Mouse (Mus musculus) kidney, postnatal 36 days (tissue): ENCODE results near the gene Plekhg2.
A peak's percentile ranks its signal among the peaks of the same experiment; 100 is the strongest.

Source experiments
- DNase-seq, 2 experiments: peaks; one replicate each; pipeline ENCODE4 v3.0.0; 2021 to 2022; ENCODE audit warnings: mixed read lengths in 2 of 2

Gene Plekhg2

DNA sequence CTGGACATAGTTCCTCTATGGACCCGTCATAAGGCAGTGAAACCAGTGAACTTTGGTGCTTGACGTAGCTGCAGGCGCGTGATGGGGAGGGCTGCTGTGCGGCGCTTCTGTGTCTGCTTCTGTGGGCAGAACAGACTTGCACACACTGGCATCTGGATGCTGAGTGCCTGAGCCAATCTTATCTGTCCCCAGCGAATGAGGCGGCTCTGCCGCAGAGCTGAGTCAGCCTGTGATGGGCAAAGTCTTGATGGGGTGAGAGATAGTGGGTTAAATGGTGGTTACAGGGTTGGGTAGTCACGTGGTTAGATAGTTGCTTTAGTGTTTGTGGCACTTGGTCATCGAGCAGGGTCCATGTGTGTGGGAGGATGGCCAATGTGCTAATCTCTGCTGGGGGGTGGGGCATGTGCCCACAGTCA, 10.6 kb upstream of the Plekhg2 start:
- peak; percentile 77 to 85 for DNase-seq

DNA sequence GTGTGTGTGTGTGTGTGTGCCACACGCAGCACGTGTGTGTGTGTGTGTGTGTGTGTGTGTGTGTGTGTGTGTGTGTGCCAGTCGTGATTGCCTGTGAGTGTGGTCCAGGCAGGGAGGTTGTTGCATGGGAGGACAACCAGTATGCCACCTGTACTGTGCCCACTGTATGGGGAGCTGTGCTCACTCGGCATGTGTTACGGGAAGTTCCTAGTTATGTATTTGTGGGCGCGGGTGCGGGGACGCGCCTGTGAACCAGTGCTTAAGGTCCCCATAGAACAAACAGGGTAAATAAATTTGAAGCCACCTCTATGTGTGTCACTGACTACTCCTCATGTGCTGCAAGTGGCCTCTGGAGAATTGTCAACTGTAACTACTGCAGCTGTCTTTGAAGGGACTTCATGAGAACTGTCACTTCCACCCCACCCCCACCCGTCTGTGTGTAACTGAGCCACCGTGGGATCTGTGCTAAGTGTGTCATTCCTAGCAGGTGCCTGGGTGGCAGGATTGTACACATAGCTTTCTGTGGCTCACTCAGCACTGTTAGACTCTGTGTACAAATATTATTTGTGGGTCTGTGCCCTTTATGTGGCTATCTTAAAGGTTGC, 10.1 kb upstream of the Plekhg2 start:
- no peak for DNase-seq

DNA sequence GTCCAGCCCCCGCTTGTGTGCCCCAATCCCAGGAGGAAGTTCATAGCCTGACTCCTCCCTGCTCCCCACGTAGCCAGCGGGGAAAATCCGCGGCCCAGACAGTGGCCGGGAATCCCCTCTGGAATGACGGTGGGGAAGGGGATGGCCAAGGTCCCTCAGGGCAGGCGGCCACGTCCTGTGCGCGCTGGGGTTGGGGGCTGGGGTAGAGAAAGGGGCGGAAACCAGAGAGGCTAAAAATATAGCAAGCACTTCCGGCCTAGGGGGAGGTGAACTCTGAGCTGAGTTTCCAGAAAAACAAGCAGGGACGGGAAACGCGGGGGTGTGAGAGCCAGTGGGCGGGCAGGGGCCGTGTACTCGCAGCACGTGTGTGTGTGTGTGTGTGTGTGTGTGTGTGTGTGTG, 9.5 kb upstream of the Plekhg2 start:
- DNase-seq: peak; percentile 91 to 95

DNA sequence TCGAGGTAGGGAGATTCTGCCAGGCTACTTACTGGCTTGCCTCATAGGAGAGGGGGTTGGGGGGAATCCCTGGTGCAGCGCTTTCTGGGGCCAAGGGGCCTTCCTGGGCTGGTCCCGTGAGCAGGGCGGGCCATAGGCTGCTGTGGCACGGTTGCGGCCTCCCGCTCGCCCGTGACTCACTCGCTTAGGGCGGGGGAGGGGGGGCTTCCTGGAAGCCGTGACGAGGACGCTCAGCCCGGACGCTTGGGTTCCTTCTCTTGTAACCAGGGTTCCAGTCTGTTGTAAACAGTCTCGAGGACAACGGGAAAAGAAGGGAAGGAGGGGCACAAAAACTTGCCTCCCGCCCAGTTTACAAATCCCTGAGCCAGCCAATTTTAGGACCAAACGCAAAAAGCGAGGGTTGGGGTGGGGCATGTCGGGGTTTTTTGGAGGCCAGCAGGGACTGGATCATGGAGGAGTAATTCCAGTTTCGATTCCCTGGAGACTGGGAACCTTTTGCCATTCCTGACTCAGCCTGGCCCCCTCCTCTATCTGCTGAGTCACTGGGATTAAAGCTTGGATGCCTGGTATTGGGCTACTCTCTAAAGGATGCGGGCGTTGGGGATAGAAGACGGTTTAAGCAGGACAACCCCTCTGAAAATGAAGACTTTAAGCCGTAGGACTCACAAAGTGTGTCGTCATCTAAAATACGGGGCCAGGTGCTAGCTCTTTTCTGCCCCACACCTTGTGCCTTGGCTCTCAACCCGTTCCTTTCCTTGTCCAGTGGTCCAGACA, 8.8 kb upstream of the Plekhg2 start:
- peak; percentile 84 to 86 for DNase-seq

DNA sequence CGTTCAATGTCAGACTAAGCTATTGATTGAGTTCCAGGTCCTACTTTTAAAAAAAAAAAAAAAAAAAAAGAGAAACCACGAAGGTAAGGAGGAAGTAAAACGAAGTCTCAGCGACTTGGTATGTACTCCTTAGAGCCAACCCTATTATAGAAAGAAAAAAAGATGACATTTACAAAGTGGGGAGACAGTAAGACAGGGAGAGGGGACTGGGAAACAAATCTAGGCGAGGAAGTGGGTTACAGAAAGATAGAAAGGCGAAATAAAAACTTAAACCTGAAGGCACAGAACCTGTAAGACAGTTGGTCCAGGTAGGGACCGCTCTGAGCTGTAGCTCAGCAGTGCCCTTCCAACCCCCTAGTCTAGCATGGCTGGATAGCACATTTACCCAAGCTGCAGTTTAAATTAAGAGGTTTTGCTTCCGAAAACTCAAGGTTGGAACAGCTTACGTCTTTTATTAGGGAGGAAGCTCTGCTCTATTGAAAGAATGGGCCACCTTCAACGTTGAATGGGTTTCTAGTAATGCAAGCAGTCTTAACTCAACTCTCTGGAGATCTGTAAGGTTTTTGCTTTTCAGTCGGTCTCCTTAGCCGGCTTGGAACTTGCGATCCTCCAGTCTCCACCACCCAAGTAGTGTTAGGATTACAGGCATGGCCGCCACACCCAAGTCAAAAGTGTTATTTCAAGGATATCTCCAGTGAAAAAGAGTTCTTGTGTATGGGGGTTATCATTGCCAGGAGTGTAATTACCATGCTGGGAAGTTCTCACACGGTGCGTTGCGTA, 8.0 kb upstream of the Plekhg2 start, which contains the start of gene Zfp36:
Gene Zfp36, minus strand, starts transcription at position 17 of the 780 bp plus-strand sequence.
- no peak for DNase-seq

DNA sequence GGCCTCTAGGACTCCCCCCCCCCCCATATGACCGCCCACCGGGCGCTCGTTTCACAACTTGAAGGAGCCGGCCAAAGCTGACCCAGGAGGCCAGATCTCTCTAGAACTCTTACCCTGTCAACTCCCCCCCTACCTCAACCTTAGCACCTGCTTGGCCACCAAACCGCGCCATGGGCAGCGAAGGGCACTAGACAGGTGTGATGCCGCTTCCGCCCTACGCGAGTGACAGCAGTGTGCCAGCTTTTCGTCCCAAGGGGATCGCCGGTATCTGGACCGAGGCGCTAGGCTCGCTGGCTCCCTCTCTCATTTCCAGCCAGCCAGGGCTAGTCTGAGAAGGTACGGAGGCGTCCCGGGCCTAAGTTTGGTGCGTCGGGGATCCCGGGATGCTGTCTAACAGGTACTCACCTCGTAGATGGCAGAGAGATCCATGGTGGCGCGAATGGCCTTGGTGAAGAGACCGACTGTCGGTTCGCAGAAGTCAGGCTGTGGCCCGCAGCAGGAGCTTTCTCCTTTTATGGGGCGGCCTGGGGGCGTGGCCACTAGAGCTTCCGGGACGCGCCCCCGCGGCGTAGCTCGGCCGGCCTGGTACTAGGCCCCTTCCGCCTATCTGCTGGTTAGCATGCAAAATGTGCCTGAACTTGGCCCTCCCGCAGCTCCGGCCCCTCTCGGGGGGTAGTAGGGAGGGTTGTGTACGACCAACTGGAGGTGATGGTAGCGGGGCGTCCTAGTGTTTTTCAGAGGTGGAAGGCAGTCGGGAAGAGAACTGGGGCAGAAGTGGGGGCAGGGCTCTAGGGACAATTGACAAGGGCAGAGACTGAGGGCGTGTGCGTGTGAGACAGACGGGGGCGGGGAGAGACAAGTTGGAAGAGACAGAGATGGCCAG, 6.6 kb upstream of the Plekhg2 start:
- DNase-seq: peak; percentile 97 to 99

DNA sequence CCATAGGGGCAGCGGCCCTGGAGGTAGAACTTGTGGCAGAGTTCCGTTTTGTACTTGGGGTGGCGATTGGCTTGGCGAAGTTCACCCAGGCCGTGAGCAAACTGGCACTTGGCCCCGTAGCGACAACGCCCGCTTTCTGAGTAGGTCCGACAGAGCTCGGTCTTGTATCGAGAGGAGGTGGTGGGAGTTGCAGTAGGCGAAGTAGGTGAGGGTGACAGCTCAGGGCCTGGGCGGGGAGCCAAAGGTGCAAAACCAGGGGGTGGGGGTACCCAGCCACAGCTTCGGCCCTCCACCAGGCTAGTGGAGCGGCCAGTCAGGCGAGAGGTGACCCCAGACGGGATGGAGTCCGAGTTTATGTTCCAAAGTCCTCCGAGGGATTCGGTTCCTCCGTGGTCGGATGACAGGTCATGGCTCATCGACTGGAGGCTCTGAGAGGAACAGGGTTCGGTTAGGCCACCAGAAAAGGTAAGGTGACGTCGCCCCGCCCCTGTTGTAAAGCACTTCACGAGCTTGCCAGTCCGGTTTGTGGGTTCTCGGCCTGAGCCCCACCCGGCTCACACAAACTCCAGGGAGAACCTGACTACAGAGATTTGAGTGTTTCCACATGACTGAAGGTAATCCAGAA, 5.8 kb upstream of the Plekhg2 start:
- DNase-seq: peak; percentile 88 to 90

DNA sequence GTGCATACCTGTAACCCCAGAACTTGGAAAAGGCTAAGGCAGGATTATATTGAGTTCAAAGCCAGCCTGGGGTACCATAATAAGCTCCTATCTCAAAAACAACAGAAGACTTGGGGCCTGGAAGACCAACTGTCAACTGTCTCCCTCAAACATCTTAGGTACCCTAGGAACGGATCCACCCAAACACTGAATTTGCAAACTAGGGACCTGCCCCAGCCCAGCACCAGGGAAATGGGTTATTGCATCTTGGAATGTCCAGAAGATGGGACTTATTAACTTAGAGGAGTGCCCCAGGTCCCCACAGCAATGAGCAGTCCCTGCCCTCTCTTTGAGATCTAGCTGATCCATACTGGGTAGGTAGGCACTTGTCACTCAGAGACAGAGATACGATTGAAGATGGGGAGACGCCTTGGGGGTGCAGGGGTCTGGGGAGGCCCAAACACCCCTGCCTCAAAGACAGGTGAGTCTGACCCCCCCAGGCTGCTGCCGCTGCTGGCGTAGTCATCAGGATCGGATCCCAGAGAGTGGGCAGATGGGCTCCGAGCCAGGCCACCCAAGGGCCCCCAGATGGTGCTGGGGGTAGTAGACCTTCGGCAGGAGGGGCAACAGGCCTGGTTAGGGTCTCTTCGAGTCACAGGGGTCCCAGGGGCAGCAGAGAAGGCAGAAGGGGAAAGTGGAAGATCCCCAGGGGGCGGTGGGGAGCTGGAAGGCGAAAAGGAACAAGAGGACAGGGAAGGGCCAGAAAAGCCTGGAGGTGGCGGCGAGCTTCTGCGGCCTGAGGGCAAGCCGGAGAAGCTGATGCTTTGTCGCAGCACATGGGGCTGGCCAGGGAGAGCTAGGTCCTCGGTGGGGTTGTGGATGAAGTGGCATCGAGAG, 5.0 kb upstream of the Plekhg2 start:
- peak; percentile 40 to 56 for DNase-seq

DNA sequence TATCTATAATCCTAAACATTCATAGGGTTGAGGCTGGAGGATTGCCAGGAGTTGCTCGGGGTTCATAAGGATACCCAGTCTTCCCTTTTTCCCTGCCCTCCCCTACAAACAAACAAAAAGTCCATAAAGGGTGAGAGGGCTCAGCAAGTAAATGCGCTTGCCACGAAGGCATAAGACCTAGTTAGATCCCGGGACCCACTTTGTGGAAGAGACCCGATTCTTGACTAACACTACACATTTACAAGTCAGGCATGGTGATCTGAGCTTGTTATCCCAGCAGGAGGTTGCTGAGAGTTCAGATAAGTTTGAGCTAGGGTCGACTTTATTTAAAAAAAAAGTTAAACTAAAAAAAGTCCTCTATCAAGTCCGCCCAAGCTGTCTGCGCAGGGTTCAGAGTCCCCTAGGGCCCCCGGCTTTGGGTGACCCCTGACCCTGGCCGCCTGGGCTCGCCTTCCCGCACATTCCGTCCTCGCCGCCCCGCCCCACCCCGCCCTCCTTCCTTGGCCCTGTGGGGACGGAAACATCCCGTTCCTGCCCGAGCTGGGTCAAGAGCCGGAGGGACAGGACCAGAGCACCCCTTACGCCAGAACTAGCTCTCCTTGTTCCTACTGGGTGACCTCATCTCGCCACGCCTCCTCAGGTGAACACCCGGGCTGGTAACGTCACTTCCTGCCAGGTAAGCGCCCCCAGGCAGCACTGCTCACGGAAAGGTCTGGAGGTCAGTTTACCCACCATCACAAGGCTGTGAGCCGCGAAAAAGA, 3.8 kb upstream of the Plekhg2 start:
- peak; percentile 91 to 97 for DNase-seq

DNA sequence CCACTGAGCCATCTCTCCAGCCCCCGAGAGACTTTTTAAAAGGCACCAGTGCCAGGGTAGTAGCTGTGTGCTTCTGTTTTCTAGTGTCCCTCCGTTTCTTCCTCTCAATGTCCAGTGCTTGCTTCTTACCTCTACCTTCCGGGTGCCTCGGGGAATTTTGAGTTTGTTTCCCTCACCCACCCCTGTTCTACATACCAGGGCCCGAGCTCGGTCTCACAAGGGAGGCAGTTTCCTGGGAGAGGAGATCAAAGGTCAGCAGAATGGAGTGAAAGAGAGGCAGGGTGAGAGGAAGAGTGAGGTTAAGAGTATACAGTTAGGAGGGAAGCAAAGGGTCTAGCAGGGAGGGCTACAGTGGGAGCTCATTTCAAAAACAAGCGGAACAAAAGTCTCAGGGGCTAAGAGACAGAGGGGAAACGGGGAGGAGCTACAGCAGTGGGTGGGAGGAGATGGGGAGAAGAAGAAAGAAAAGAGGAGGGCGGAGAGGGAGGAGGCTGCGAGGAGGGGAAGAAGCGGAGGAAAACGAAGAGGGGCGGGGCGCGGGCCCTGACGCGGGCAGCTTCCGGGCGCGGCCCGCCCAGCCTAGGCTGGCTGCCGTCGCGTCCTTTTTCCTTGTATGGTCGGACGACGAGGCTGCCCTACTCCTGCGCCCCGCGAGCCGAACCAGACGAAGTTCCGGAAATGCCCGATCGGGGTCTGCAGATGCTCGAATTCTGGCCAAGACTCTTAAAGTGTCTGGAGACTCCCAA, 3.0 kb upstream of the Plekhg2 start:
- peak; percentile 96 for DNase-seq

DNA sequence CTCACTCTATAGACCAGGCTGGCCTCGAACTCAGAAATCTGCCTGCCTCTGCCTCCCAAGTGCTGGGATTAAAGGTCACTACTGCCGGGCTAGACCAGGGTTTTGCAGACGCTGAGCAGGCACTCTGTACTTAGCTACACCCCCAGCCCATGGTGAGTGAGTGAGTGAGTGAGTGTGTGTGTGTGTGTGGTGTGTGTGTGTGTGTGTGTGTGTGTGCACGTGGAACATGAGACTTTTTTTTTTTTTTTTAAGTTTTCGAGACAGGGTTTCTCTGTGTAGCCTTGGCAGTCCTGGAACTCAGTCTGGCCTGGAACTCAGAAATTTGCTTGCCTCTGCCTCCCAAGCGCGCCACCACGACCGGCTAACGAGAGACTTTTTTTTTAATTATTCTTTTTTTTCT, 2.2 kb upstream of the Plekhg2 start:
- peak in 1 of 2 experiments; percentile 9 for DNase-seq

DNA sequence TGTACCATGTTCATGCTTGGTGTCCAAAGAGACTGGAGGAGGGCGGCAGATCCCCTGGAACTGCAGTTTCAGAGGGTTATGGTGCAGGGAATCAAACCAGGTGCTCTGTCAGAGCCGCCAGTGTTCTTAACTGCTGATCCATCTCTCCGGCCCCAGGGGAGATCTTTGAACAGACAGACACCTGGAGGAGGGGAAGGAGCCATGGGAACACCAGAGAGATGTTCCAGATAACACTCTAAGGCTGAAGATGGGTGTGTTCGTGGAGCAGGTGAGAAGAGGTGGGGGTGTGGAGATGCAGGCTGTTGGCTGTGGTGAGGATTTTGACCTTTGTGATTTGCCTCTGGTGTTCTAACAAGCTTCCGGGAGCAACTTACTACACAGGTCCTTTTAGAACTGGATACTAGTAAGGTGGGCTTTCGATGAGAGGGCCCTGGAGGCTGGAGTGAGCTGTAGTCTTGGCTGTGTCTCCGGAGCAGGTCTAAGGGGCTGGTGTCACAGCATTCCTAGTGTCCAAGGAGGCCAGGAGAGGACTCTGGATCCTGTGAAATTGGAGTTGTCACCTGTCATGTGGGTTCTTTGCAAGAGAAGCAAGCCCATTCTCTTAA, 1.6 kb upstream of the Plekhg2 start:
- peak; percentile 18 to 20 for DNase-seq

DNA sequence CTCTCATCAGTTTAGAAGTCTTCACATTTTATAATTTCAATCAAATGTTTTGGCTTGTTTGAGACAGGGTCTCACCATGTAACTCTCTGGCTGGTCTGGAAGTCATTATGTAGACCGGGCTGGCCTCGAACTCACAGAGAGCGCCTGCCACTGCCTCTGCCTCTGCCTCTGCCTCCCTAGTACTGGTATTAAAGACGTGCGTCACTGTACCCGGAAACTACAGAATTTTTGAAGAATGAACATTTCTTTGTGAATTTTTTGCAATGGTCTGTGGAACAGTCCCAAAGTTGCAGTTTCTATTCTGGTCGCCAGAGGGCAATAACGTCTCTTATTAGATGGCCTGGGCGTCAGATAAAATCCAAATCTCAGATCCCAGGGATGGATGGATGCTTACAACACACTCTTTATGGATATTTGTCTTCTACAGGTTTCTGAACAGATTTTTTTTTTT, 757 bp upstream of the Plekhg2 start:
- peak; percentile 89 to 90 for DNase-seq

DNA sequence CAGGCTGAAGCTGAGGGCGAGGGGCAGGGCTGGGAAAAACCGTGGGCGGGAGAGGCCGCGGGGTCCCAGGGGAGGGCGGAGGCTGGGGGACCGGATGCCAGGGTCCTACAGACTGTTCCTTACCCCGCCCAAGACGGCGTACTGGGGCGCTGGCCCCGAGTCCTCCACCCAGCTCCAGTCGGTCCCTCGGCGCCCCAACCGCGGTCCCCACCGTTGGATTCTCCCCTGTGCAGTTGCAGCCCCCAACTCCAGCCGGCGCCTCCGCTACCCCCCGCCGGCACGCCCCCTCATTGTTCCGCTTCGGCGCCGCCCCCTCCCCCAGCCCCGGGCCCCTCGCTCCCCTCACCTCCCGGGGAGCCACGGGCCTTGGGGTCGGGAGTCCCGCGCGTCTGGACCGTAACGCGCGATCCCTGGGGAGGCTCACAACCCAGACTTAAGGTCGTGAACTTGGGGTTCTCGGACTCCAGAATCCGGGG, 847 bp downstream of the Plekhg2 start:
- peak; percentile 66 to 75 for DNase-seq

DNA sequence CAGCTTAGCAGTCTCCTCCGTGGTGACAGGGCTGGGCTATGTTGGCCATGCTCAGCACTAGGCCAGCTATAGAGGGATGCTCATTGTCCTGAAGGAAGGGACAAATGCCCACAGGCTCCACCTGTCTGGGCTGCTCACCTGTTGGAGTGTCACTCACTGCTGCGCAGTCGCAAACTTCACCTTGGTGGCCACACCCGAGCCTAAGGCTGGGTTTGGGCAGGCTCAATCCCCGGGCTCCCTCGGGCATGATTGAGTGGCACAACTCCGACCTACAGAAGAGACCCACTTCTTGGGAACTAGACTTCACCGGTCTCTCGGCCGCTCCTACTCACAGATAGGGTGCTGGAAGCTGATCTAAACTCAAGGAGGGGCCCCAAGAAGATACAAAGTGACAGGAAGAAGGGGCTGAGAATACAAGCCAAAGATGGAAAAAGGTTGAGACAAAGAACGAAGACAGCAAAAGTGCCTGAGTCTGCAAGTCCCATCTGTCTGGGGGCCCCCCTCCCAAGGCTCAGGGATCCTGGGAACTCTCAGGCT, 1.4 kb downstream of the Plekhg2 start:
- DNase-seq: peak in 1 of 2 experiments; percentile 37

DNA sequence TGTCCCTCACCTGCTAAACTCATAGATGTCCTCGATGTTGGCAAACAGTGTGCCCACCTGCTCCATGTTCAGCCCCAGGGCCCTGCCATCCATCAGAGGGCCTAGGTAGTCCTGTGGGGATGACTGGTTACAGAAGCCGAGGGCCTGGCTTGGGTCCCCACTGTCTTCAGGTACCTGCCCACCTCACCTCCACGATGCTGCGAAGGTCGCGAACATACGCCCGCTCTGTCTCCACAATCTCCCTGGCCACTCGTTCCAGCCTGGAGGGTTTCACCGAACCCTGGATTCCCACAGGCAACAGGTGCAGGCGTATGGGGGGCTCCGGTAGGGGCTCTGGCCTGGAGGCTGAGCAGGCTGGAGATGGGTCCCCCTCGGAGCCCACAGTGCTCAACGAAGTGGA, 2.3 kb downstream of the Plekhg2 start:
- no peak for DNase-seq

DNA sequence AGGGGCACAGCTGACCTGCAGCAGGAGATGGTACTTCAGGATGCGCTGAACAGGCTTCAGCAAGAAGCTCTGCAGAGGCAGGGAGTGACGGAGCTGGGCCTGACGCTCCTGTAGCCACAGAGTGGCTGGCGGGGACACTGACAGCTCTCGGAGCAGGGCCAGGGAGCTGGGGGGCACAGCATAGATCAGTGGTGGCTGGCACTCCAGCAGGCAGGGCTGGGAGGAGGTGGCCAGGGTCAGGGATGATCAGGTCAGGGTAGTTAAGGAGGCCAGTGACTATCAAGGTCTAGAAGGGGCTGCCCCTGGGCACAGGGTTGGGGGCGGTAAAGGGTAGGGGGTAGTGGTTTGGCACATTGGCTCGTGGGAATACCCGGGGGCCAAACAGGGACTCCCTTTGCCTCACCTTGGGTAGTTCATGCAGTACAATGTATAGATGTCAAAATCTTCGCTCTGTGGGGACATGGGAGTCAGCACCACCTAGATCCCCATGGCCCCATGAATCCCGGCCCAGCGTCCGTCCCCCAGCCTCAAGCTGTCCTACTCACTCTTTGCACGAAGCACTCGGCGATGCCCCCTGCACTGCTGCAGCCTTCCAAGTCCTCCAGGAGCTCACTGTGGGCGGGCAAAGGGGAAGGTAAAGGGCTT, 4.0 kb downstream of the Plekhg2 start:
- DNase-seq: no peak
